Mouse (Mus musculus) midbrain, postnatal 0 days (tissue): ENCODE measurements around the gene Cse1l. TPM values are rescaled to one million over a fixed set of nuclear protein-coding genes. Genes with fewer than 3 reads are reported as not detected.

Source experiments
- ATAC-seq: fragments of 200-750 bp; cut with Nextera tagmentation; 2 replicates; pipeline ENCODE4 v1.8.0; 2017; ENCODE audit warnings: moderate number of reproducible peaks, mild to moderate bottlenecking, moderate TSS enrichment, moderate library complexity; ENCODE audit not compliant: low FRiP score
- DNase-seq: peaks from one replicate; pipeline ENCODE4 v3.0.0-alpha.2; 2015; ENCODE audit warnings: low spot score
- H3K27ac ChIP-seq: fragments of 300-500 bp; sonication (generic); 2 replicates; pipeline ENCODE4 v1.5.1; 2014; ENCODE audit warnings: low read depth, mild to moderate bottlenecking, low read length, mixed read lengths
- H3K27me3 ChIP-seq: fragments of 300-500 bp; sonication (generic); 2 replicates; pipeline ENCODE4 v1.6.1; 2014; ENCODE audit warnings: low read length, control low read depth, mixed read lengths; ENCODE audit not compliant: insufficient read depth
- H3K36me3 ChIP-seq: fragments of 300-500 bp; sonication (generic); 2 replicates; pipeline ENCODE4 v1.6.1; 2014; ENCODE audit warnings: low read length, control low read depth, mixed read lengths; ENCODE audit not compliant: insufficient read depth
- H3K4me1 ChIP-seq: fragments of 300-500 bp; sonication (generic); 2 replicates; pipeline ENCODE4 v1.6.1; 2014; ENCODE audit warnings: mild to moderate bottlenecking, control low read depth, antibody characterized with exemption, low read length, mixed read lengths; ENCODE audit not compliant: insufficient read depth
- H3K4me2 ChIP-seq: fragments of 300-500 bp; sonication (generic); 2 replicates; pipeline ENCODE4 v1.6.1; 2014; ENCODE audit warnings: low read depth, mild to moderate bottlenecking, low read length, mixed read lengths; ENCODE audit not compliant: poor library complexity, severe bottlenecking
- H3K4me3 ChIP-seq: fragments of 300-500 bp; sonication (generic); 2 replicates; pipeline ENCODE4 v1.5.1; 2014; ENCODE audit warnings: low read depth, mild to moderate bottlenecking, low read length, moderate library complexity
- H3K9ac ChIP-seq: fragments of 300-500 bp; sonication (generic); replicated peaks from 2 replicates; pipeline ENCODE4 v1.6.1; 2014; ENCODE audit warnings: mild to moderate bottlenecking, low read length, moderate library complexity, mixed read lengths; ENCODE audit not compliant: poor library complexity, severe bottlenecking
- H3K9me3 ChIP-seq: fragments of 300-500 bp; sonication (generic); 2 replicates; pipeline ENCODE4 v1.6.1; 2016; ENCODE audit warnings: low read length, control low read depth
- CTCF ChIP-seq: IDR thresholded peaks from 2 replicates; pipeline ENCODE4 v1.5.1; 2016; ENCODE audit warnings: antibody characterized with exemption, mild to moderate bottlenecking
- WGBS: fragments of 180-500 bp; shearing (Covaris S2); extraction: QIAGEN DNeasy Blood & Tissue Kit; methylation state at CpG from one replicate; pipeline ENCODE4 v1.1.7; 2014; 5-methylcytosine and 5-hydroxymethylcytosine counted together
- polyA plus RNA-seq: library from polyadenylated mRNA; unstranded; fragments of >200 nt; fragmentation: Nextera tagmentation; extraction: Ambion mirVana; gene quantifications from 2 replicates; pipeline ENCODE4 v1.2.1, GENCODE M21; 2015
- total RNA-seq: library from RNA; depleted of rRNA; stranded (reverse); fragments of >200 nt; gene quantifications from 2 replicates; pipeline ENCODE4 v1.2.3, GENCODE M21; 2014; rRNA removed

Cse1l gene
- 82.8 and 88.7 TPM in 2 replicates for total RNA-seq
- polyA plus RNA-seq = 69.7 and 70.1 TPM in 2 replicates

DNA sequence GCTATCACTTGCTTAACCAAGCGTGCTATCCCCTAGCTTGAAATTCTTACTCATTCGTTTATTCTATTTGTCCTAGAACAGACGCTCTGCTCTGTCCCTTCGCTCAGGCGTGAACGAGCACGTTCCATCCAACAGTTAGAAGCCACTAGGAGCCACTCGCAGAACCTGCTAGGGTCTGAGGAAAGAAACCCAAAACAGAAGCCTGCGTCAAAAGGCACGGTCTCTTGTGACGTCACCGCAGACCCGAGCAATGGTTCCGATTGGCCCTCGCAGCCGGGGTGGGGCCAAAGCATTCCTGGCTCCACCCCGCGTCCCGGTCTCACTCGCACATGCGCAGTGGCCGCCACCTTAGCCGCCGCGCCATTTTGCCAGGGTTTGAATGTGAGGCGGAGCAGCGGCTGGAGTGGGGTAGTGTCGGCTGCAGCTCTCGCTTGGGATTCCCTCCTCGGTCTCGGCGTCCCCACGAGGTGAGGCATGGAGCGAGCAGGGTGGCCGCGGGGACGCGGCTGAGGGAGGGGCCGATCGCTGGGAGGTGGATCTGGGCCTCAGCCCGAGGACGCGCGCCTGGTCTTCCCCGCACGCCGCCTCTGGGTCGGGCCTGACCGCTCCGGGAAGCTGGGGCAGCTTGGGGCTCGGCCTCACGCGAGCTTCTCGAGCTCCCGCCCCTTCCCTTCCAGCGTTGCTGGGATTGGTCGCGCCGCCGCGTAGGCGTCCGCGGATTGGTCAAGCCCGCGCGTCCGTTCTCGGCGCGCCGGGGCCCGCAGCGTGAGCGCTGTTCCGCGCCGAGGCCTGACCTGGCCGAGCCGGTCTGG is at the start of gene Cse1l:
Gene Cse1l (plus strand): TSS at position 330 of the 812 bp plus-strand sequence.
- 1% methylated on average over 75 of the region's 80 CpGs for WGBS
- H3K27me3 ChIP-seq = no peaks in the 10 kb centered on the region
- peak within 1 kb of the TSS; percentile 86 for H3K4me3 ChIP-seq
- DNase-seq (peak; percentile 99), ATAC-seq (peak; percentile 97)
- H3K4me2 ChIP-seq = peak within 1 kb of the TSS; percentile 95
- peak within 1 kb of the TSS; percentile 97 for H3K27ac ChIP-seq
- peak within 1 kb of the TSS; percentile 79 for H3K9ac ChIP-seq
- H3K9me3 ChIP-seq = no peaks in the 10 kb centered on the region
- H3K4me1 ChIP-seq = peaks cover 5% of the 10 kb centered on the region; the same call in 1 of the 2 replicates
- TF ChIP-seq CTCF = no peak; the same call in 1 of the 2 replicates
- H3K36me3 ChIP-seq = no peaks in the 10 kb centered on the region

DNA sequence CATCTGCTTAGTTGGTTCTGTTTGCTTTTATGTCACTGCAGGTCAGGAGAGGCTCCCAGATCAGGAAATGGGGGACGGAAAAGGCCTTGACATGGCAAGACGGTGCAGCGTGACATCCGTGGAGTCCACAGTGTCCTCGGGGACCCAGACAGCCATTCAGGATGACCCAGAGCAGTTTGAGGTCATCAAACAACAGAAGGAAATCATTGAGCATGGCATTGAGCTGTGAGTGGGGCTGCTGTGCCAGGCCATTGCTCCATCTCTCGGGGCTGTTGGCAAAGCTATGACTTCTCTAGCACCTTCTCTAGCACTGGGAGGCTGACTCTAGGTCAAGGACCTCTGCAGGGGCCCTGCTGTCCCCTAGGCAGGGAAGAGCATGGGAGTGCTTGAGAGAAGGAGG is 49.5 kb upstream of the Cse1l start:
- Histone ChIP-seq H3K4me2 (no peak overlapping the region), H3K9me3 (no peaks in the 10 kb centered on the region), H3K4me1 (no peaks in the 10 kb centered on the region), H3K27ac (no peak overlapping the region), H3K36me3 (peaks cover 82% of the 10 kb centered on the region), H3K9ac (no peak overlapping the region), H3K27me3 (no peaks in the 10 kb centered on the region), H3K4me3 (no peak overlapping the region)
- no peak for TF ChIP-seq CTCF
- no peak for DNase-seq
- 94% methylated on average over 6 of the region's 6 CpGs for WGBS
- no peak for ATAC-seq

DNA sequence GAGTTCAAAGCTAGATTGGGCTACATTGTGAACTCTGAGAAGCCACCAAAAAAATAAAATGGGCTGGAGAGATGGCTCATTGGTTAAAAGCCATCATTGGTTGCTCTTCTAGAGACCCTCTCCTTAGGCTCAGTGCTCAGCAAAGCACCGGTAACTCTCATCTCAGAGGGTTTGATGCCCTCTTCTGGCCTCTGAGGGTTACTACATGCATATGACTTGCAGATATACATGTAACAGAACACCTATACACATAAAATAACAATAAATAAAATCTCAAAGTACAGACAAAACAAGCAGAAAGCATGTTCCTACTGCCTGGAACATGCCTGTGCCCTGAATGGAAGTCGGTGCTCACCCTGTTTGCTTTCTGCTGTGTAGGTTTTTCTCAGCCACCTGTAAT is 48.7 kb upstream of the Cse1l start:
- no peak for ATAC-seq
- Histone ChIP-seq H3K4me2 (no peak overlapping the region), H3K9ac (no peak overlapping the region), H3K27me3 (no peaks in the 10 kb centered on the region), H3K9me3 (no peaks in the 10 kb centered on the region), H3K36me3 (peaks cover 84% of the 10 kb centered on the region), H3K4me3 (no peak overlapping the region), H3K4me1 (no peaks in the 10 kb centered on the region), H3K27ac (no peak overlapping the region)
- TF ChIP-seq CTCF = peak; percentile 28; the same call in 1 of the 2 replicates
- DNase-seq = peak; percentile 24
- 84% methylated on average over 2 of the region's 2 CpGs for WGBS

DNA sequence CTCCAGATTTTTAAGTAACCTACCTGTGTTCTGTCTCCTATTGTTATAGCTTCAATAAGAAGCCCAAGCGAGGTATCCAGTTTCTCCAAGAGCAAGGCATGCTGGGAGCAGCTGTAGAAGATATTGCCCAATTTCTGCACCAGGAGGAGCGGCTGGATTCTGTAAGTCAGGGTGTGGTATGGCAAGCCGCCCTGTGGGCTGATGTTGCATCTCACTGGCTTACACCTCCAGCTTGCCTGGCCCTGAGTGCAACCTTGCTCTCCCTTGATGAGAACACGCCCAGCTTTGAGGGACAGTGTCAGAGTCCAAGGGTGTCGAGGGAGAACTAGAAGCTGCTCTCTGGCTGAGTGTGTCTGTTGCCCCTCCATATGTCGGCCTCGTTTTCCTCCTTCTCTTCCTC is 46.6 kb upstream of the Cse1l start:
- DNase-seq = no peak
- Histone ChIP-seq H3K4me1 (no peaks in the 10 kb centered on the region), H3K9ac (no peak overlapping the region), H3K4me2 (no peak overlapping the region), H3K4me3 (no peak overlapping the region), H3K9me3 (no peaks in the 10 kb centered on the region), H3K27me3 (no peaks in the 10 kb centered on the region), H3K27ac (no peak overlapping the region), H3K36me3 (peaks cover 76% of the 10 kb centered on the region)
- TF ChIP-seq CTCF = no peak
- 89% methylated on average over 7 of the region's 7 CpGs for WGBS
- no peak for ATAC-seq

DNA sequence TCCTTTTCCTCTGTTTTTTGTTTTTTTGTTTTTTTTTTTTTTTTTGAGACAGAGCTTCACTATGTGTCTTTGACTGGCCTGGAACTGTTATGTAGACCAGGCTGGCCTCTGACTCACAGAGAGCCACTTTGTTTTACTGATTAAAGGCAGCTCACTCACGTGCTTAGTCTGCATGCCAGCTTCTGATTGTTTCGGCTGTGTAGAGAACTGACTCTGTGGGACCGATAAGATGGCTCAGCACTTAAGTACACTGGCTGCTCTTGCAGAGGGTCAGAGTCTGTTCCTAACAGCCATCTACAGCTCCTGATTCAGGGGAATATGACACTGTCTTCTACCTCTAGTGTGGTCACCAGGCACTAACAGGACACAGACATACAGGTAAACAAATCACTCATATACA is 43.3 kb upstream of the Cse1l start:
- Histone ChIP-seq H3K4me2 (no peak overlapping the region), H3K9me3 (no peaks in the 10 kb centered on the region), H3K36me3 (peaks cover 85% of the 10 kb centered on the region), H3K27ac (no peak overlapping the region), H3K9ac (no peak overlapping the region), H3K4me1 (no peaks in the 10 kb centered on the region), H3K27me3 (no peaks in the 10 kb centered on the region), H3K4me3 (no peak overlapping the region)
- no peak for ATAC-seq
- no peak for TF ChIP-seq CTCF
- 70% methylated on average over 3 of the region's 3 CpGs for WGBS
- no peak for DNase-seq

DNA sequence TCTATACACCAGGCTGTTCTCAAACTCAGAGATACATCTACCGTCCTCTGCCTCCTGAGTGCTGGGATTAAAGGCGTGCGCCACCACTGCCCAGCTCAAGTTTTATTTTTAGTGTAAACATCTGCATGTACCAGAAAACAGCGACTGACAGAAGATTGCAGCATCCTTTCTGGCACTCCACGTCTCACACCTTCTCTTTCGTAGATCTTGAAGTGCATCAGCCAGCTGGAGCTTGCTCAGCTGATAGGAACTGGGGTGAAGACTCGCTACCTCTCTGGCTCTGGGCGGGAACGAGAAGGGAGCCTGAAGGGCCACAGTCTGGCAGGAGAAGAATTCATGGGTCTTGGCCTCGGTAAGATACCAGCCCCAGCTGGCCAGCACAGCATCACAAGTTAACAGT is 40.4 kb upstream of the Cse1l start:
- Histone ChIP-seq H3K4me2 (no peak overlapping the region), H3K27ac (no peak overlapping the region), H3K36me3 (peaks cover 82% of the 10 kb centered on the region), H3K9me3 (no peaks in the 10 kb centered on the region), H3K27me3 (no peaks in the 10 kb centered on the region), H3K4me3 (no peak overlapping the region), H3K4me1 (no peaks in the 10 kb centered on the region), H3K9ac (no peak overlapping the region)
- WGBS = 88% methylated on average over 10 of the region's 10 CpGs
- ATAC-seq (no peak), DNase-seq (no peak)
- TF ChIP-seq CTCF = no peak
